ENCODE assay signal across 9 mouse cellular contexts in genomic region chr17:33926207-33926932, GRCm38 (mm10). TPM values are rescaled to one million over a fixed set of nuclear protein-coding genes. Genes with fewer than 3 reads are reported as not detected.
DNase-seq lines count a peak whose midpoint lies in the region; TF ChIP-seq lines count a peak whose summit lies in the region.
"Had no signal": no experiment of that assay in that cellular context is flagged by ENCODE, and none has a peak within 500 bp of the region (broad histone marks: within the 10 kb centered on the region; RNA-seq: fewer than 3 reads in every experiment).

No protein-coding gene starts in this region.

- no peak overlapping the region for H3K27ac ChIP-seq in bone marrow, adult 2 months (ENCODE audit: control insufficient read depth, insufficient read depth, low read depth, low read length, poor library complexity)
- H3K27ac ChIP-seq: intestine, embryonic 15.5 days; limb, embryonic 12.5 days had no signal

- peak; percentile 47 for DNase-seq in kidney, adult 18-20 months
- no peak for DNase-seq in kidney, postnatal 14 days
- peak; percentile 29 for DNase-seq in ovary, postnatal 36 days (ENCODE audit: low spot score)
- DNase-seq in ovary, adult 18-20 months (ENCODE audit: low spot score) = no peak
- DNase-seq in retina, postnatal 1 day = peak; percentile 39
- no peak for DNase-seq in urinary bladder, postnatal 10 days (ENCODE audit: low spot score)

- no peak for TF ChIP-seq POLR2A in bone marrow, adult 2 months (IDR thresholded peaks at IDR 0.05; ENCODE audit: borderline replicate concordance, control insufficient read depth, low read depth, low read length)

- no peak overlapping the region for H3K4me3 ChIP-seq in bone marrow, adult 2 months (replicated peaks; ENCODE audit: control insufficient read depth, low read depth, low read length)
- H3K4me3 ChIP-seq: intestine, embryonic 15.5 days; limb, embryonic 12.5 days had no signal

- TF ChIP-seq CTCF in bone marrow, adult 2 months (IDR thresholded peaks at IDR 0.05; ENCODE audit: control insufficient read depth, insufficient read depth, low read length) = peak; percentile 17; the same call in 1 of the 2 replicates

- 83% methylated on average over 17 of the region's 17 CpGs for WGBS in bone marrow, adult 2 months

- H3K4me1 ChIP-seq in bone marrow, adult 2 months (ENCODE audit: control insufficient read depth, insufficient read depth, low read length) = no peaks in the 10 kb centered on the region; the same call in 1 of the 2 replicates

RNA-seq across cellular contexts. Expression of gene Rgl2, which starts 3.0 kb away (rescaled TPM):
- 91.8 and 173 TPM in 2 replicates for polyA plus RNA-seq in bone marrow, adult 2 months (2011; ENCODE audit: insufficient read depth, insufficient read length, low replicate concordance, missing spikeins)

RNA-seq across cellular contexts. Expression of gene Zbtb22, which starts 10.7 kb away (rescaled TPM):
- polyA plus RNA-seq in bone marrow, adult 2 months (2011; ENCODE audit: insufficient read depth, insufficient read length, low replicate concordance, missing spikeins) = 21.2 and 26.3 TPM in 2 replicates

RNA-seq across cellular contexts. Expression of gene Tapbp, which starts 10.7 kb away (rescaled TPM):
- 75.8 and 87.3 TPM in 2 replicates for polyA plus RNA-seq in bone marrow, adult 2 months (2011; ENCODE audit: insufficient read depth, insufficient read length, low replicate concordance, missing spikeins)

RNA-seq across cellular contexts. Expression of gene Pfdn6, which starts 13.8 kb away (rescaled TPM):
- polyA plus RNA-seq in bone marrow, adult 2 months (2011; ENCODE audit: insufficient read depth, insufficient read length, low replicate concordance, missing spikeins) = 75.9 and 89.6 TPM in 2 replicates

RNA-seq across cellular contexts. Expression of gene Wdr46, which starts 14.1 kb away (rescaled TPM):
- 20.4 and 21.4 TPM in 2 replicates for polyA plus RNA-seq in bone marrow, adult 2 months (2011; ENCODE audit: insufficient read depth, insufficient read length, low replicate concordance, missing spikeins)

Comparison
In these comparisons a context has a peak if more than half of its experiments do, and no peak if none do; other contexts are left out.
1. DNase-seq: peak in kidney, adult 18-20 months (single experiment), ovary, postnatal 36 days (single experiment) and retina, postnatal 1 day (single experiment); none in kidney, postnatal 14 days (single experiment), ovary, adult 18-20 months (single experiment) and urinary bladder, postnatal 10 days (single experiment).